Mouse (Mus musculus) embryo, embryonic 10 days (tissue): Measurements from ENCODE around the gene Rbm48.
A peak's percentile ranks its signal among the peaks of the same experiment; 100 is the strongest.

Source experiments
- DNase-seq: peaks from one replicate; pipeline ENCODE4 v3.0.0-alpha.2; 2015; ENCODE audit warnings: low spot score

The Rbm48 gene

GRCm38 (mm10) chr5:3546226-3546625 is 50.2 kb downstream of the Rbm48 start:
- no peak for DNase-seq

- DNase-seq, result no peak
Measured at GRCm38 (mm10) chr5:3544480-3544769, 52.0 kb downstream of the Rbm48 start.

- DNase-seq, result peak; percentile 94
Measured at GRCm38 (mm10) chr5:3543629-3544479, 52.5 kb downstream of the Rbm48 start, which contains the start of gene Fam133b. Gene Fam133b, plus strand, starts transcription at chr5:3543833.

GRCm38 (mm10) chr5:3541871-3542270 is 54.5 kb downstream of the Rbm48 start:
- DNase-seq, result no peak

- DNase-seq, result no peak
Measured at GRCm38 (mm10) chr5:3538505-3539472, 57.6 kb downstream of the Rbm48 start.

- no peak for DNase-seq
Measured at GRCm38 (mm10) chr5:3536592-3537212, 59.7 kb downstream of the Rbm48 start.
